Mouse (Mus musculus) cerebellum, postnatal 14 days (tissue): ENCODE results near the gene Rab4b.

Source experiments
- DNase-seq, 2 experiments: peaks; one replicate each; pipeline ENCODE4 v3.0.0; 2021; ENCODE audit warnings: mixed read lengths in 2 of 2

Rab4b gene

GRCm38 (mm10) chr7:27178324-27179216 is at the start of gene Rab4b:
Rab4b (minus strand) TSS chr7:27178896.
- peak; percentile 99 to 100 for DNase-seq

GRCm38 (mm10) chr7:27228281-27228821 is 49.7 kb upstream of the Rab4b start, which contains the start of gene Itpkc:
Itpkc (minus strand) TSS chr7:27228661.
- peak; percentile 91 to 93 for DNase-seq

GRCm38 (mm10) chr7:27227676-27228075 is 49.0 kb upstream of the Rab4b start:
- DNase-seq = peak; percentile 72 to 74

GRCm38 (mm10) chr7:27227276-27227675 is 48.6 kb upstream of the Rab4b start:
- DNase-seq = no peak

GRCm38 (mm10) chr7:27224877-27225575 is 46.3 kb upstream of the Rab4b start:
- DNase-seq = peak in 1 of 2 experiments; percentile 33

- no peak for DNase-seq
Observed at GRCm38 (mm10) chr7:27222538-27222937, 43.8 kb upstream of the Rab4b start.

GRCm38 (mm10) chr7:27221939-27222338 is 43.2 kb upstream of the Rab4b start:
- DNase-seq = no peak

- DNase-seq = no peak
Observed at GRCm38 (mm10) chr7:27219937-27220336, 41.2 kb upstream of the Rab4b start.

GRCm38 (mm10) chr7:27218586-27218985 is 39.9 kb upstream of the Rab4b start:
- DNase-seq = peak; percentile 62 to 73

- DNase-seq = no peak
Observed at GRCm38 (mm10) chr7:27212626-27213025, 33.9 kb upstream of the Rab4b start.

GRCm38 (mm10) chr7:27203730-27204449 is 25.2 kb upstream of the Rab4b start:
- DNase-seq = peak; percentile 53 to 56

- no peak for DNase-seq
Observed at GRCm38 (mm10) chr7:27198779-27199178, 20.1 kb upstream of the Rab4b start.

- no peak for DNase-seq
Observed at GRCm38 (mm10) chr7:27198355-27198754, 19.7 kb upstream of the Rab4b start.

GRCm38 (mm10) chr7:27197634-27198033 is 18.9 kb upstream of the Rab4b start:
- DNase-seq = no peak

GRCm38 (mm10) chr7:27197136-27197535 is 18.4 kb upstream of the Rab4b start:
- DNase-seq = no peak

- DNase-seq = peak; percentile 96 to 97
Observed at GRCm38 (mm10) chr7:27195681-27196611, 17.2 kb upstream of the Rab4b start, which contains the start of the genes BC024978 and Snrpa. BC024978 (plus strand) TSS chr7:27195781. Snrpa (minus strand) TSS chr7:27196271.

- no peak for DNase-seq
Observed at GRCm38 (mm10) chr7:27193731-27194130, 15.0 kb upstream of the Rab4b start.

- no peak for DNase-seq
Observed at GRCm38 (mm10) chr7:27192434-27192833, 13.7 kb upstream of the Rab4b start.

- DNase-seq = peak in 1 of 2 experiments; percentile 45
Observed at GRCm38 (mm10) chr7:27189271-27189931, 10.7 kb upstream of the Rab4b start.

GRCm38 (mm10) chr7:27185986-27186385 is 7.3 kb upstream of the Rab4b start:
- DNase-seq = no peak

- peak in 1 of 2 experiments; percentile 72 for DNase-seq
Observed at GRCm38 (mm10) chr7:27184964-27185363, 6.3 kb upstream of the Rab4b start.
